Mouse (Mus musculus) ovary, postnatal 10 days (tissue): ENCODE measurements around the gene Myo10.
"Not testable (repeated sequence)": the region's sequence is repeated elsewhere in the genome, so short reads cannot be mapped to it uniquely, and the experiment has no call there.

Source experiments
- DNase-seq: peaks from one replicate; pipeline ENCODE4 v3.0.0; 2022; ENCODE audit warnings: low spot score

The Myo10 gene

GRCm38 (mm10) chr15:25692254-25692950 lies 70.1 kb downstream of the Myo10 start:
- DNase-seq = no peak

DNA sequence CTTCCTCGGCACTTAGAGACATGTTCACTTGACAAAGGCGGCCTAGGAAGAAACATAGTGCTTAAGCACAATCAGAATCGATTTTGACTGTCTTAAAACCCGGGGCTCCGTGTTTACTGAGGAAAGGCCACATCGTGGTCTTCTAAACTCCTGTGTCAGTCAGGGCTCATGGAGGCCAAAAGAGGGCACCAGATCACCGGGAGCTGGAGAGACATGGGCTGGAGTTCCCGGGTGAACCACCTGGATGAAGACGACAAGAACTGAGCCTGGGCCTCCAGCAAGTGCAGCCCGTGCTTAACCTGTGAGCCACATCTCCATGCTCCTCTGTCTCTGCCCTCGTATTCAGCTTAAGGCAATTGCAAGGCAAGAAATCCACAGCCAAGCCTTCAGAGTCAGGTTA lies 71.4 kb downstream of the Myo10 start:
- DNase-seq = no peak

- no peak for DNase-seq
Observed at GRCm38 (mm10) chr15:25694749-25695148, 72.4 kb downstream of the Myo10 start.

- no peak for DNase-seq
Observed at GRCm38 (mm10) chr15:25695253-25695652, 72.9 kb downstream of the Myo10 start.

GRCm38 (mm10) chr15:25695883-25696282 lies 73.6 kb downstream of the Myo10 start:
- no peak for DNase-seq

DNA sequence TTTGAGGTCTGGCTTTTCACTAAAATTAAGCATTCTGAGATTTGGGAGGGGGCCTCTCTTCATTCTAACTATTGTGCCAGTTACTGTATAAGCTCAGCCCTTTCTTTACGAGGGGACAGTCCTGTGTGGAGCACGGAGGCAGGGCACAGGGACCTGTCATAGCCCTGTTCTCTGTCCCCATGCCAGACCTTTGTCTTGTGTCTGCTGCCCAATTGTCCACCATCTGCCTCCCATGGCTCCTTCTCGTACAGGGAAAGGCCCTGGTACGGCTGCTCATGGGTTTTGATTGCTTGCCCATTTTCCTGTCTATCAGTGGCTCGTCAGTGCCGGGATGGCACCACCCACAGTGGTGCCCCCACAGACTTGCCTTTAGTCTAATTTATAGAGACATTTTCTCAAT lies 74.3 kb downstream of the Myo10 start:
- DNase-seq = no peak

GRCm38 (mm10) chr15:25699032-25699557 lies 76.8 kb downstream of the Myo10 start:
- no peak for DNase-seq

DNA sequence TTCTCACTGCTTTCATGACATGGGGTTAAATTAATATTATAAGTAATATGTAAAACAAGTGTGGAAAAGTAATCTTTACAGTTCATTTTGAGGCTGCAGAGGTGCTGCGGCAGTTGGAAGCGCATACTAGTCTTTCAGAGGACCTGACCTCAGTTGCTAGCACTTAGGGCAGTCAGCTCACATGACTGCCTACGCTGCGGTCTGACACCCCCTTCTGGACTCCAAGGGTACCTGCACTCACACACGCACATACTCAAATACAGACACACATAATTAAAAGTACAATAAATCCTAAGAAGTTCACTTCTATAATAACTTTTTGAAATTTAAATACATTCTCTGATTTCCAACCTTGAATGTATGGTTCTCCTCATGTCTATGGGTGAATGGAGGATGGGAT lies 80.3 kb downstream of the Myo10 start:
- no peak for DNase-seq

GRCm38 (mm10) chr15:25704809-25705585 lies 82.7 kb downstream of the Myo10 start:
- DNase-seq = no peak

DNA sequence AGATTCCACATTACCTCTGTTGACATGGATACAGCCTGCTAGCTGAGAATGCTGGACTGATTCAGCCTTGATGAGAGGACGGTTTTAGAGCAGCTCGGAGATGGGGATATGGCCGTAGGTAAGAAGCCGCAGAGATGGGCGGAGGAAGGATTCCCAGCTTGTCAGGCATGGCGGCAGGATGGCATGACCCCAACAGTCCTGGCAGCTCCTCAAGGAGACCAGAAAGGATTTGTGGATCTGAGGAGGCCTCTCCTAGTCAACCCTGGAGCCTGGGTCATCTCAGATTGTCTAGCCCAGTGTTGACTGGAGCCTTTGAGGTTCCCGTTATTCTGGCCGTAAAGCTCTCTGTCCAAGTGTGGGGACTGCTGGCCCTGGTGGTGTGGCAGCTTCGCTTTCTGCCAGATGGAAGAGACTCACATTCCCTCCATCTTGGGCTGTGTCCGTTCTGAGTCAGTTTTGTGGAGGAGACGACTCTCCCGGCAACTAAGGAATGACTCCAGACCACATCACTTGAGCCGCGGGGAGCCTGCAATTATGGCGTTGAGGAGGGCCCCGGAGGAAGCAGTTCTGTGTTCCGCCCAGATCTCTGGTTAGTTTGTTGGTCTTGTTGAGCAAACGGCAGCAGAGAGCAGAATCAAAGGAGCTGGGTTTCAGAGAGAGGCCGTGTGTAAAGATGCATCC lies 84.7 kb downstream of the Myo10 start:
- no peak for DNase-seq

GRCm38 (mm10) chr15:25707891-25708290 lies 85.6 kb downstream of the Myo10 start:
- DNase-seq = no peak

- DNase-seq = no peak
Observed at GRCm38 (mm10) chr15:25710876-25711275, 88.6 kb downstream of the Myo10 start.

- DNase-seq = no peak
Observed at GRCm38 (mm10) chr15:25712877-25713276, 90.6 kb downstream of the Myo10 start.

DNA sequence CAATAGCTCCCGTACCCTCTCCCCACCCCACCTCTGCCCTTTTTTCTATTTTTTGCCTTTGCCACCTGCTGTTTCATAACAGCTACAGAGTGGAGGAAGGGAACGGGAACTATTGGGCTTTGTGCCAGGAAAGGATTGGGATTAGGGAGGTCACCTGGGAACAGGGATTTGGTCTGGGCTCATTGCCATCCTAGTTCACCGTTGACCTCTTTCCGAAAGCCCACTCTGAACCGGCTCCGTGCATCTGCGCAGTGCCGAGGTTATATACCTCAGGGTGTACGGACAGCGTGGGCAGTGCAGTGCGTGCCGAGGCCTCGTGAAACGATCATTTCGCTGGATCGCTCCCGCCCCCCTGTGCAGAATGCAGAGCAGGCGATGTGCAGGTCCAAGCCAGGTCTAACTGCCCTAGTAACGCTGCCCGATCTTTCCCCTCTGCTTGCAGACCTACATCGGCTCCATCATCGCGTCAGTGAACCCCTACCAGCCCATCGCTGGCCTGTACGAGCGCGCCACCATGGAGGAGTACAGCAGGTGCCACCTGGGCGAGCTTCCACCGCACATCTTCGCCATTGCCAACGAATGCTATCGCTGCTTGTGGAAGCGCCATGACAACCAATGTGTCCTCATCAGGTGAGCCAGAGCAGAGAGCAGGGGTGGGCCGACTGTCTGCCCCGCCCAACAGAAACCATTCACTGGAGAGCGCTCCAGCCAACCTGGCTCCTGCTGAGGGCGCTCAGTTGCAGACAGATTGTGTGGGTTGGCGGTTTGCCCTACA lies 91.4 kb downstream of the Myo10 start:
- no peak for DNase-seq

- no peak for DNase-seq
Observed at GRCm38 (mm10) chr15:25715218-25715995, 93.1 kb downstream of the Myo10 start.

- no peak for DNase-seq
Observed at GRCm38 (mm10) chr15:25715996-25716395, 93.7 kb downstream of the Myo10 start.

GRCm38 (mm10) chr15:25717006-25717405 lies 94.7 kb downstream of the Myo10 start:
- DNase-seq = peak; percentile 61

- not testable (repeated sequence) for DNase-seq
Observed at GRCm38 (mm10) chr15:25718104-25718503, 95.8 kb downstream of the Myo10 start.

DNA sequence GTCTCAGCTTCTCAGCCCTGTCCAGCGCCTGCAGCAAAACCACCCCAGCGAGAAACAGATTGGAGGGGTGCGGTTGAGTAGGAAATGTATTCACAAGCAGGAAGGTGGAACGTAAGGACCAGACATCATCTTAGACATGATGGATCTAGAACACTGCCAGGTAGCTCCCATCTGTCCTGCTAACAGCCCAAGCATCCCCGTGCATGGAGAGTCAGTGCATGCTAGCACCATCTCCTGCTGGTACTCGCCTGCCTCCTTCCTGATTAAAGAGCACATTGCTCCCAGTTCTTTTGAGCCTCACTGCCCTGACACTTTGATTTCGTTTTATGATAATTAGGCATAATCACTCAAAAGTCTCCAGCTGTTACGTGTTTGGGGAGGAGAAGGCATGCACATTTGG lies 96.9 kb downstream of the Myo10 start:
- DNase-seq = no peak

- DNase-seq = no peak
Observed at GRCm38 (mm10) chr15:25720263-25720662, 97.9 kb downstream of the Myo10 start.
